ENCODE assay signal across 8 mouse cellular contexts in the genomic region with DNA sequence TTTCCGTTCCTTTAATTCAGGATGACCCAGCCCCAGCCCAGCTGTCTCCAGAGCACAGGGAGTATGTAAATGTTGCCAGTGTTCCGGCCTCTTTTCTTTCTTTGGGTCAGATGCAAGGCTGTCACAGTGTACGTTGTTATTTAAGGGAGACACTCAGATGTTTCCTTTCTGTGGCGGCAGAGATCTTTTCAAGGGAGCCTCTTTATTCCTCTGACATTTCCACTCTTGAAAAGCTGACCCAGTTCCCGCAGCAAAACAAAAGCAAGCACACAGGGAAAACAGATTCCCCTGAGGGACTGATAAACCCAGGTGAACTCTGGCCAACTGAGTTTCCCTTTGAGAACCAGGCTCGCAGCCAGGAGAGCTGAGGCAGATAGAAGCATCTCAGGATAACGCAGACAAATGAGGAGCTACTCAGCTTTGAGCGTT.
DNase-seq lines count a peak whose midpoint lies in the region; ATAC-seq and TF ChIP-seq lines count a peak whose summit lies in the region.

No protein-coding gene starts in this region.

- peak overlapping the region; percentile 76 for H3K27ac ChIP-seq in ES-Bruce4 (ENCODE audit: insufficient read depth, low read length)
- peak overlapping the region; percentile 6; the same call in 1 of the 2 replicates for H3K27ac ChIP-seq in embryonic facial prominence, embryonic 10.5 days (replicated peaks)
- H3K27ac ChIP-seq in hindbrain, embryonic 12.5 days = no peak overlapping the region
- no peak overlapping the region; the same call in 1 of the 2 replicates for H3K27ac ChIP-seq in midbrain, postnatal 0 days (ENCODE audit: low read depth, low read length)

- no peak overlapping the region for H3K4me3 ChIP-seq in ES-Bruce4 (ENCODE audit: low read depth, low read length)
- H3K4me3 ChIP-seq in embryonic facial prominence, embryonic 10.5 days = no peak overlapping the region
- H3K4me3 ChIP-seq in hindbrain, embryonic 12.5 days = no peak overlapping the region
- no peak overlapping the region for H3K4me3 ChIP-seq in midbrain, postnatal 0 days (ENCODE audit: low read depth, low read length)

- WGBS in embryonic facial prominence, embryonic 10.5 days = 7% methylated on average over 8 of the region's 8 CpGs
- 6% methylated on average over 8 of the region's 8 CpGs for WGBS in hindbrain, embryonic 12.5 days
- 5% methylated on average over 8 of the region's 8 CpGs for WGBS in midbrain, postnatal 0 days

- no peaks in the 10 kb centered on the region for H3K4me1 ChIP-seq in ES-Bruce4 (ENCODE audit: control insufficient read depth, insufficient read depth, low read length)
- peaks cover 12% of the 10 kb centered on the region for H3K4me1 ChIP-seq in embryonic facial prominence, embryonic 10.5 days
- H3K4me1 ChIP-seq in hindbrain, embryonic 12.5 days = peaks cover 13% of the 10 kb centered on the region; the same call in 1 of the 2 replicates
- H3K4me1 ChIP-seq in midbrain, postnatal 0 days (ENCODE audit: insufficient read depth, low read length) = 0 out of 2 replicates have a peak, but pooled peaks cover 7% of the 10 kb centered on the region

- DNase-seq in adrenal gland, adult 2 months = peak; percentile 29
- no peak for DNase-seq in adrenal gland, adult 18-20 months (ENCODE audit: low spot score in 2 of 2)
- DNase-seq in embryonic facial prominence, embryonic 10.5 days (ENCODE audit: low spot score) = peak; percentile 29
- DNase-seq in midbrain, postnatal 0 days (ENCODE audit: low spot score) = peak; percentile 61
- DNase-seq in gastrocnemius, adult 18-20 months (ENCODE audit: low spot score) = no peak

- no peaks in the 10 kb centered on the region for H3K36me3 ChIP-seq in ES-Bruce4 (ENCODE audit: control insufficient read depth, insufficient read depth, low read length, poor library complexity, severe bottlenecking)
- H3K36me3 ChIP-seq in embryonic facial prominence, embryonic 10.5 days (replicated peaks) = no peaks in the 10 kb centered on the region
- no peaks in the 10 kb centered on the region for H3K36me3 ChIP-seq in hindbrain, embryonic 12.5 days
- no peaks in the 10 kb centered on the region for H3K36me3 ChIP-seq in midbrain, postnatal 0 days (ENCODE audit: insufficient read depth, low read length)

- H3K9ac ChIP-seq in ES-Bruce4 (ENCODE audit: low read depth, poor library complexity, severe bottlenecking) = no peak overlapping the region
- no peak overlapping the region for H3K9ac ChIP-seq in hindbrain, embryonic 12.5 days
- no peak overlapping the region for H3K9ac ChIP-seq in midbrain, postnatal 0 days (replicated peaks; ENCODE audit: low read length, poor library complexity, severe bottlenecking)

- peak overlapping the region; percentile 4; the same call in 1 of the 2 replicates for H3K4me2 ChIP-seq in hindbrain, embryonic 12.5 days (replicated peaks)
- H3K4me2 ChIP-seq in midbrain, postnatal 0 days (ENCODE audit: low read depth, low read length, poor library complexity, severe bottlenecking) = no peak overlapping the region

- H3K27me3 ChIP-seq in ES-Bruce4 (ENCODE audit: control insufficient read depth, insufficient read depth, low read length, poor library complexity, severe bottlenecking) = no peaks in the 10 kb centered on the region
- H3K27me3 ChIP-seq in embryonic facial prominence, embryonic 10.5 days (replicated peaks; ENCODE audit: low read depth, poor library complexity, severe bottlenecking) = peaks cover 18% of the 10 kb centered on the region
- H3K27me3 ChIP-seq in hindbrain, embryonic 12.5 days = no peaks in the 10 kb centered on the region
- H3K27me3 ChIP-seq in midbrain, postnatal 0 days (ENCODE audit: insufficient read depth, low read length) = no peaks in the 10 kb centered on the region

- no peak for ATAC-seq in hindbrain, embryonic 12.5 days (ENCODE audit: low FRiP score)
- peak; percentile 63; the same call in 1 of the 2 replicates for ATAC-seq in midbrain, postnatal 0 days (ENCODE audit: low FRiP score)
- no peak for ATAC-seq in activated CD4-positive, CD25-positive, alpha-beta regulatory T cell, adult 4 months

- no peaks in the 10 kb centered on the region for H3K9me3 ChIP-seq in ES-Bruce4 (replicated peaks; ENCODE audit: control insufficient read depth, insufficient read depth, low read length, poor library complexity, severe bottlenecking)
- H3K9me3 ChIP-seq in embryonic facial prominence, embryonic 10.5 days = no peaks in the 10 kb centered on the region
- H3K9me3 ChIP-seq in hindbrain, embryonic 12.5 days (replicated peaks) = no peaks in the 10 kb centered on the region
- no peaks in the 10 kb centered on the region for H3K9me3 ChIP-seq in midbrain, postnatal 0 days (ENCODE audit: low read length)

- no peak for TF ChIP-seq POLR2A in ES-Bruce4 (IDR thresholded peaks at IDR 0.05; ENCODE audit: insufficient read depth, low read length)

- peak; percentile 66; the same call in 1 of the 2 replicates for TF ChIP-seq EP300 in ES-Bruce4 (IDR thresholded peaks at IDR 0.05; ENCODE audit: insufficient read depth, low read depth, low read length)

- no peak for TF ChIP-seq CTCF in ES-Bruce4 (IDR thresholded peaks at IDR 0.05; ENCODE audit: low read depth, low read length)
- TF ChIP-seq CTCF in midbrain, postnatal 0 days (IDR thresholded peaks at IDR 0.05) = no peak

Comparison
In these comparisons a context has a peak if more than half of its experiments do, and no peak if none do; other contexts are left out.
1. DNase-seq: peak in adrenal gland, adult 2 months (single experiment), embryonic facial prominence, embryonic 10.5 days (single experiment) and midbrain, postnatal 0 days (single experiment); none in adrenal gland, adult 18-20 months (0 of 2) and gastrocnemius, adult 18-20 months (single experiment).
2. H3K27ac ChIP-seq: peak in ES-Bruce4 (single experiment) and embryonic facial prominence, embryonic 10.5 days (single experiment); none in hindbrain, embryonic 12.5 days (single experiment) and midbrain, postnatal 0 days (single experiment).